Mouse (Mus musculus): ENCODE results near the gene Cnot11.
A peak's percentile ranks its signal among the peaks of the same experiment; 100 is the strongest.

The Cnot11 gene

GRCm38 (mm10) chr1:39535515-39536311 is 921 bp downstream of the Cnot11 start:
- peak; percentile 97 for DNase-seq (ENCODE audit: low read depth, low spot score)

- no peak for DNase-seq (ENCODE audit: low read depth, low spot score)
These were observed 1.9 kb downstream of the Cnot11 start for GRCm38 (mm10) chr1:39536701-39537100.

GRCm38 (mm10) chr1:39537631-39538380 is 3.0 kb downstream of the Cnot11 start:
- DNase-seq (ENCODE audit: low read depth, low spot score) = no peak

GRCm38 (mm10) chr1:39540592-39540991 is 5.8 kb downstream of the Cnot11 start:
- DNase-seq (ENCODE audit: low read depth, low spot score) = no peak

- peak; percentile 70 for DNase-seq (ENCODE audit: low read depth, low spot score)
These were observed 10.8 kb downstream of the Cnot11 start for GRCm38 (mm10) chr1:39545589-39545988.

- DNase-seq (ENCODE audit: low read depth, low spot score) = no peak
These were observed 11.5 kb downstream of the Cnot11 start for GRCm38 (mm10) chr1:39546160-39546866.

- DNase-seq (ENCODE audit: low read depth, low spot score) = no peak
These were observed 12.4 kb downstream of the Cnot11 start for GRCm38 (mm10) chr1:39547238-39547637.

- no peak for DNase-seq (ENCODE audit: low read depth, low spot score)
These were observed 15.0 kb downstream of the Cnot11 start for GRCm38 (mm10) chr1:39549831-39550230.

- peak; percentile 82 for DNase-seq (ENCODE audit: low read depth, low spot score)
These were observed 21.0 kb downstream of the Cnot11 start for GRCm38 (mm10) chr1:39555556-39556415.

- no peak for DNase-seq (ENCODE audit: low read depth, low spot score)
These were observed 24.2 kb downstream of the Cnot11 start for GRCm38 (mm10) chr1:39559009-39559408.

- no peak for DNase-seq (ENCODE audit: low read depth, low spot score)
These were observed 27.1 kb downstream of the Cnot11 start for GRCm38 (mm10) chr1:39561920-39562319.

- no peak for DNase-seq (ENCODE audit: low read depth, low spot score)
These were observed 28.4 kb downstream of the Cnot11 start for GRCm38 (mm10) chr1:39563161-39563560.

GRCm38 (mm10) chr1:39564603-39565002 is 29.8 kb downstream of the Cnot11 start:
- no peak for DNase-seq (ENCODE audit: low read depth, low spot score)

GRCm38 (mm10) chr1:39568079-39568478 is 33.3 kb downstream of the Cnot11 start:
- DNase-seq (ENCODE audit: low read depth, low spot score) = no peak

GRCm38 (mm10) chr1:39571653-39572052 is 36.9 kb downstream of the Cnot11 start:
- DNase-seq (ENCODE audit: low read depth, low spot score) = no peak

GRCm38 (mm10) chr1:39573890-39574289 is 39.1 kb downstream of the Cnot11 start:
- no peak for DNase-seq (ENCODE audit: low read depth, low spot score)

- DNase-seq (ENCODE audit: low read depth, low spot score) = peak; percentile 36
These were observed 41.1 kb downstream of the Cnot11 start for GRCm38 (mm10) chr1:39575778-39576375.

GRCm38 (mm10) chr1:39576431-39577243 is 41.8 kb downstream of the Cnot11 start:
- peak; percentile 64 for DNase-seq (ENCODE audit: low read depth, low spot score)

- peak; percentile 89 for DNase-seq (ENCODE audit: low read depth, low spot score)
These were observed 42.5 kb downstream of the Cnot11 start, which contains the start of gene Rnf149 for GRCm38 (mm10) chr1:39577253-39577705. Rnf149 (minus strand) TSS chr1:39577405.

- peak; percentile 6 for DNase-seq (ENCODE audit: low read depth, low spot score)
These were observed 43.7 kb downstream of the Cnot11 start for GRCm38 (mm10) chr1:39578446-39578845.

Data from 3T3-L1 (cell line).